Mouse (Mus musculus) spleen, adult 2 months (tissue): ENCODE data around the gene Tubgcp6.

Experiments
- CTCF ChIP-seq: fragments of 200-500 bp; IDR thresholded peaks from 2 replicates; pipeline ENCODE4 v1.5.1; 2011; ENCODE audit warnings: mild to moderate bottlenecking, inconsistent platforms; ENCODE audit not compliant: insufficient read depth, insufficient read length, insufficient replicate concordance; ENCODE audit errors: extremely low read depth
- POLR2A ChIP-seq: fragments of 200-500 bp; IDR thresholded peaks from 2 replicates; pipeline ENCODE4 v1.6.1; 2011; ENCODE audit warnings: low read depth, low read length, inconsistent platforms

DNA sequence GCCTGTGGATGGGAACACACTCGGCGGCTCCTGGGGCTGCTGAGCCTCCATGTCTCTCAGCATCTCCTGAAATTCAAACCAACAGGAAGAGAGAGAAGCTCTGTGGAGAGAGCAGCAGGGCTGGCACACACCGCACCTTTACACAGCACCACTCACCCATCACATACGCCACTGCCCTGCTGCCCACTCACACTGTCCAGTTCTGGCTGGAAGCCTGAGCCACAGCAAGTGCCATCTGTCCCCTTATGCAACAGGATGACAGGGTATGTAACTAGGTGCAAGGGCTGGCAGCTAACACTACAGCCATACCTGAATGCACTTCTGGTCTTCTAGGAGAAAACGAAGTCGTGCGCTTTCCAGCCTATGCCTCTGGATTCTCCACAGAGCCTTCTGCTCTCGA is 18.5 kb downstream of the Tubgcp6 start:
- no peak for TF ChIP-seq CTCF
- TF ChIP-seq POLR2A = no peak
